Mouse (Mus musculus) mesoderm, embryonic 11.5 days (tissue): Measurements from ENCODE around the gene Gm4985.
"Not testable (repeated sequence)": the region's sequence is repeated elsewhere in the genome, so short reads cannot be mapped to it uniquely, and the experiment has no call there.

Experiments used
- DNase-seq: peaks from one replicate; pipeline ENCODE4 v3.0.0-alpha.2; 2012; ENCODE audit warnings: low read depth, low spot score

Gm4985 gene

GRCm38 (mm10) chrX:23958834-23959233, at the start of gene Gm4985:
Gene Gm4985 (minus strand): TSS chrX:23958934.
- DNase-seq: not testable (repeated sequence)

GRCm38 (mm10) chrX:23954161-23954560, 4.6 kb downstream of the Gm4985 start:
- no peak for DNase-seq
